Comparison of ENCODE assay signal across 24 mouse cellular contexts in the genomic region with DNA sequence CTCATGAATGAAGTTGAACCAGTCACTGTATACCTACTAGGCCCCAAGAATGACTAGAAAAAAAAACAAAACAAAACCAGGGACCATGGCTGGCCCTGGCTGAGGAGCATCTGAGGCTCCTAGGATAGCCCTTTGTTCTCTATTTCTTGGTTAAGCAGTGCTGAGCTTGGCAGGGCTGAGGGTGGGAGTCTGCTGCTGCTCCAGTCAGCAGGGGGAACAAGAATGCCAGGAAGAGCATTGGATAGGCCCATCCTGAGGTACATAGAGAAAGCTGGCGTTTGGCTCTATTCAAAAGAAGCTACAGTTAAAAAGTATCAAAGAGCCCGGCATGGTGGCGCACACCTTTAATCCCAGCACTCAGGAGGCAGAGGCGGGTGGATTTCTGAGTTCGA. TPM values are rescaled to one million over a fixed set of nuclear protein-coding genes. Genes with fewer than 3 reads are reported as not detected.
DNase-seq lines count a peak whose midpoint lies in the region; ATAC-seq and TF ChIP-seq lines count a peak whose summit lies in the region.
"Had no signal": no experiment of that assay in that cellular context is flagged by ENCODE, and none has a peak within 500 bp of the region (broad histone marks: within the 10 kb centered on the region; RNA-seq: fewer than 3 reads in every experiment).

No protein-coding gene starts in this region.

- in situ Hi-C loops in Patski (cut with MboI; ENCODE audit: low pct_unique_long_range_greater_than_20kb): no loop called here

- POLR2A ChIA-PET in Patski (lab: Charles Lee): no interaction called here

- no peaks in the 10 kb centered on the region for H3K9me3 ChIP-seq in lung, embryonic 15.5 days
- H3K9me3 ChIP-seq: embryonic facial prominence, embryonic 10.5 days; G1E; heart, embryonic 10.5 days; hindbrain, embryonic 12.5 days had no signal

- WGBS in lung, embryonic 15.5 days: 90% methylated on average over 5 of the region's 5 CpGs

- no peak overlapping the region for H3K4me3 ChIP-seq in lung, embryonic 15.5 days
- H3K4me3 ChIP-seq: embryonic facial prominence, embryonic 10.5 days; erythroblast, embryonic 14.5 days; forebrain, embryonic 10.5 days; gastrocnemius, adult 2 months; heart, embryonic 10.5 days; hindbrain, embryonic 12.5 days had no signal

- H3K4me2 ChIP-seq in lung, embryonic 15.5 days: no peak overlapping the region
- H3K4me2 ChIP-seq: hindbrain, embryonic 12.5 days had no signal

- no peak for TF ChIP-seq CTCF in Patski (IDR thresholded peaks at IDR 0.05)

- CTCF ChIA-PET in Patski (lab: Charles Lee): interaction anchor here (1.4 to 1.7 kb wide), 2 partner anchors 10 to 13 kb away, joined by 5 read pairs; no protein-coding TSS in a partner anchor

- H3K9ac ChIP-seq in lung, embryonic 15.5 days: no peak overlapping the region
- H3K9ac ChIP-seq: hindbrain, embryonic 12.5 days had no signal

- peaks cover 15% of the 10 kb centered on the region for H3K4me1 ChIP-seq in lung, embryonic 15.5 days
- H3K4me1 ChIP-seq: heart, embryonic 10.5 days; hindbrain, embryonic 12.5 days had no signal

- peak; percentile 45 to 61 for DNase-seq in cerebellum, postnatal 10 days
- DNase-seq in left cerebral cortex, postnatal 4 days: peak; percentile 14
- no peak for DNase-seq in left cerebral cortex, postnatal 14 days (ENCODE audit: low spot score in 2 of 2)
- no peak for DNase-seq in lung, adult 18-20 months
- DNase-seq in Patski (ENCODE audit: low read depth, low spot score): no peak
- DNase-seq: adrenal gland, postnatal 10 days; B cell, adult 2 months; cerebellum, adult 11-12 months; cerebellum, adult 9-11 months; gastrocnemius, adult 2 months; gastrocnemius, postnatal 25 days; heart, postnatal 36 days had no signal

- no peaks in the 10 kb centered on the region for H3K27me3 ChIP-seq in lung, embryonic 15.5 days
- H3K27me3 ChIP-seq in Patski: no peaks in the 10 kb centered on the region
- H3K27me3 ChIP-seq: hindbrain, embryonic 12.5 days had no signal

- intact Hi-C loops in left cerebral cortex, postnatal 4 days (cut with DNase I): no loop called here
- intact Hi-C loops in left cerebral cortex, postnatal 14 days (cut with DNase I): no loop called here

- H3K27ac ChIP-seq in lung, embryonic 15.5 days: peak overlapping the region; percentile 71
- H3K27ac ChIP-seq: embryonic facial prominence, embryonic 10.5 days; forebrain, embryonic 10.5 days; gastrocnemius, adult 2 months; heart, embryonic 10.5 days; hindbrain, embryonic 12.5 days had no signal

- H3K36me3 ChIP-seq in lung, embryonic 15.5 days: no peaks in the 10 kb centered on the region
- H3K36me3 ChIP-seq: embryonic facial prominence, embryonic 10.5 days; forebrain, embryonic 10.5 days; G1E; heart, embryonic 10.5 days; hindbrain, embryonic 12.5 days had no signal

- no peak for ATAC-seq in cerebellum, adult (ENCODE audit: insufficient number of reproducible peaks, low FRiP score, low TSS enrichment)
- no peak for ATAC-seq in lung, embryonic 15.5 days (ENCODE audit: borderline replicate concordance, extremely low read depth, low FRiP score, low TSS enrichment)
- peak; percentile 56 for ATAC-seq in Patski
- no peak for ATAC-seq in inflammation-experienced regulatory T-cells, adult 6 months
- ATAC-seq: CD4-positive, CD25-positive, alpha-beta regulatory T cell, adult 4 months; forebrain, embryonic 14.5 days; hindbrain, embryonic 16.5 days had no signal

RNA-seq across cellular contexts. Expression of gene Usp38, which starts 52.1 kb away (rescaled TPM):
- 10 to 100 TPM; 26.6 to 27.2 TPM for total RNA-seq in left cerebral cortex, postnatal 4 days (2021)
- total RNA-seq in left cerebral cortex, postnatal 14 days (2021): 10 to 100 TPM; 24.2 to 25.1 TPM
- 16.6 and 17.7 TPM in 2 replicates for polyA plus RNA-seq in lung, embryonic 15.5 days (2015; fragmentation: Nextera tagmentation; extraction: Ambion mirVana)
- 20.9 TPM for polyA plus RNA-seq in Patski (2021)
- polyA plus RNA-seq in inflammation-experienced regulatory T-cells, adult 6 months (2017; shearing (Covaris generic)): 10 to 100 TPM; 23.8 to 27.2 (median 25.2) TPM

Comparison
In these comparisons a context has a peak if more than half of its experiments do, and no peak if none do; other contexts are left out.
1. DNase-seq: peak in cerebellum, postnatal 10 days (2 of 2) and left cerebral cortex, postnatal 4 days (single experiment); none in left cerebral cortex, postnatal 14 days (0 of 2), lung, adult 18-20 months (0 of 2) and Patski (single experiment).